Mouse (Mus musculus) stomach, embryonic 15.5 days (tissue): ENCODE data around the gene Sema4d. TPM values are rescaled to one million over a fixed set of nuclear protein-coding genes. Genes with fewer than 3 reads are reported as not detected.

Source experiments
- ATAC-seq: fragments of 200-750 bp; cut with Nextera tagmentation; 2 replicates; pipeline ENCODE4 v1.8.0; 2017; ENCODE audit warnings: low read depth, moderate number of reproducible peaks, moderate TSS enrichment; ENCODE audit not compliant: insufficient read depth, low FRiP score
- H3K27ac ChIP-seq: fragments of 300-500 bp; sonication (generic); 2 replicates; pipeline ENCODE4 v1.5.1; 2015; ENCODE audit warnings: mild to moderate bottlenecking, inconsistent platforms
- H3K27me3 ChIP-seq: fragments of 300-500 bp; sonication (generic); replicated peaks from 2 replicates; pipeline ENCODE4 v1.6.1; 2015; ENCODE audit warnings: inconsistent platforms
- H3K36me3 ChIP-seq: fragments of 300-500 bp; sonication (generic); 2 replicates; pipeline ENCODE4 v1.6.1; 2015; ENCODE audit warnings: inconsistent platforms
- H3K4me1 ChIP-seq: fragments of 300-500 bp; sonication (generic); 2 replicates; pipeline ENCODE4 v1.6.1; 2015; ENCODE audit warnings: inconsistent platforms
- H3K4me2 ChIP-seq: fragments of 300-500 bp; sonication (generic); 2 replicates; pipeline ENCODE4 v1.6.1; 2015; ENCODE audit warnings: mild to moderate bottlenecking, inconsistent platforms
- H3K4me3 ChIP-seq: fragments of 300-500 bp; sonication (generic); replicated peaks from 2 replicates; pipeline ENCODE4 v1.5.1; 2015; ENCODE audit warnings: inconsistent platforms
- H3K9ac ChIP-seq: fragments of 300-500 bp; sonication (generic); 2 replicates; pipeline ENCODE4 v1.6.1; 2015; ENCODE audit warnings: inconsistent platforms
- H3K9me3 ChIP-seq: fragments of 300-500 bp; sonication (generic); 2 replicates; pipeline ENCODE4 v1.6.1; 2016; ENCODE audit warnings: inconsistent platforms
- WGBS: fragments of 180-500 bp; shearing (Covaris S2); methylation state at CpG from one replicate; pipeline ENCODE4 v1.1.7; 2015; 5-methylcytosine and 5-hydroxymethylcytosine counted together
- polyA plus RNA-seq: library from polyadenylated mRNA; unstranded; fragments of >200 nt; fragmentation: Nextera tagmentation; extraction: Ambion mirVana; gene quantifications from 2 replicates; pipeline ENCODE4 v1.2.1, GENCODE M21; 2015

Gene Sema4d
- polyA plus RNA-seq, 1 experiment from 2014 or later: 10.2 TPM

DNA sequence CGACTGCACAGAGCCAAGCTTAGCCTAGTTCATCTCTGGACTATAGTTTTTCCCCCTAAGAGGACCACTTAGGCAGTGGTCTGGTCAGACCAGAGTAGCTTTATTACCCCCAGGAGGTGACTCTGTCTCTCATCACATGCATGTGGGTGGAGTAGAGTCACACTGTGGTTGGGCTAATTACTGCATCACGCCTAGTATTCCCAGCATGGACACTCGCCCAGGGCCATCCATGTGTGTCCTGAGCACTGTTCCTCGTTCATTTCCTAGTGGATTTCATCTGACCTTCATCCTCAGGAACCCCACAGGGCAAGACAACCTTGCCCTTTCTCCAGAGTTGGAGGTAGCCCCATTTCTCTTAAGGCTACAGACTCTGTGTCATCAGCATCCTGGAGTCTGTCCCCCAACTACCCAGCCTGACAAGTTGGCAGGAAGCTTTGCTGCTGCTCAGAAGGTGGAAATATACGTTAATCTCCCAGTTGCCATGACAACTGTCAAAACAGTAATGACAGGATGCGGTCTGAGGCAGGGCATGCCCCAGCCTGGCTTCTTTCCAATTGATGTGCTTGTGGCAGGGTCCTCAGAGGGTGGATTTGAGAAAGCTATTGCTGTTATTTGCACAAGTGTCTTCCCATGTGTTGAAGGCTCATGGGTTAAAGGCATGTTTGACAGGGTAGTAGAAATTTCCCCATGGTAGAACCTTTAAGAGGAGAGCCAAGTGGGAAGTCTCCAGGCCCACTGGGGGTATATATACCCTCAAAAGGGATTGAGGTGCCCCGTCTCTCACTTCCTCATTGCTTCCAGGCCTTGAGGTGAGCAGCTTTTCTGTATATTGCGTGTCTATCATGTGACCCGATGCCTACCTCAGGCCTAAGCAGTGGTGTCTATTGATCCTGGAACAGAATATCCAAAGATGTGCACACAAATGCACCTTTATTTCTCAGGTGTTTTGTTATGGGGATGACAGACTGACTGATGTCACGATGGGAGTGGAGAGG is 20.4 kb upstream of the Sema4d start:
- Histone ChIP-seq H3K27me3 (no peaks in the 10 kb centered on the region), H3K9me3 (no peaks in the 10 kb centered on the region), H3K4me3 (no peak overlapping the region), H3K36me3 (no peaks in the 10 kb centered on the region), H3K4me2 (no peak overlapping the region), H3K27ac (no peak overlapping the region), H3K9ac (no peak overlapping the region), H3K4me1 (peaks cover 6% of the 10 kb centered on the region; the same call in 1 of the 2 replicates)
- 52% methylated on average over 10 of the region's 10 CpGs for WGBS
- ATAC-seq: no peak

DNA sequence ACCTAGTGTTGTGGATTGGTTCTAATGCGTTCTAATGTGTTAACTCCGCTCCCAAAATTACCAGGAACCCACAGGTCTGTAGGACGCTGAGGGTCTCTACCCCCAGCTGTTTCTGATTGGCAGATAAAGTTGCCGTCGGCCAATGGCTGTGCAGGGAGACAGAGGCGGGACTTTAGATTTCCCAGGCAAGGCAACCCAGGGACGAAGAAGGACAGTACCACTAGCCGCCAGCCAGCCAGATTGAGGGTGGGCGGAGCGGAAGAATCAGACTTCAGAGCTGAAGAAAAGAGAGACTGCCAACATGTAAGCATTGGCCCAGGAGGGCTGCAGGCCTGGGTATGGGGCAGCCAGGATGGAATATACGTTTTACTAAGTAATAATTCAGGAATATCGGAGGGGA is 14.6 kb upstream of the Sema4d start:
- Histone ChIP-seq H3K4me1 (no peaks in the 10 kb centered on the region), H3K27ac (no peak overlapping the region), H3K27me3 (no peaks in the 10 kb centered on the region), H3K36me3 (no peaks in the 10 kb centered on the region), H3K9me3 (no peaks in the 10 kb centered on the region), H3K4me3 (no peak overlapping the region), H3K9ac (no peak overlapping the region), H3K4me2 (no peak overlapping the region)
- WGBS: 39% methylated on average over 12 of the region's 12 CpGs
- ATAC-seq: no peak

DNA sequence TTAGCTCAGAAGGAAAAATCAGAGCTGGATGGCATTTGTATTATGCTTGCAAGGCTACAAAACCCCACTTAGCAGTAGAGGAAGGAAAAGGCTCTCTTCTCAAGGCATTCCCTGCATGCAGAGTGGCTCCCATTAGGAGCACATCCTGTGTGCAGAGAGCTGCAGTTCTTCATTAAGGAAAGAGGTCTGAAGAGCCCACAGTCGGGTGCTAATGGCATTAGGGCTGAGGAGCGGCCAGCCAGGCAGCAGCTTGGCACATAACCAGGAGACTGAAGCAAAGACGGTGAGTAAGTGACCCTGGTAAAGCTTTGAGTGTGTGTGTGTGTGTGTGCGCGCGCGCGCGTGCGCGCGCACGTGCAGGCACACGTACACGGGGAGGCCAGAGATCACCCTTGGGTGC is 12.7 kb upstream of the Sema4d start:
- H3K4me3 ChIP-seq: no peak overlapping the region
- H3K27me3 ChIP-seq: no peaks in the 10 kb centered on the region
- H3K4me2 ChIP-seq: no peak overlapping the region
- 82% methylated on average over 15 of the region's 15 CpGs for WGBS
- H3K36me3 ChIP-seq: no peaks in the 10 kb centered on the region
- no peaks in the 10 kb centered on the region for H3K4me1 ChIP-seq
- ATAC-seq: no peak
- H3K27ac ChIP-seq: no peak overlapping the region
- no peak overlapping the region for H3K9ac ChIP-seq
- H3K9me3 ChIP-seq: no peaks in the 10 kb centered on the region

DNA sequence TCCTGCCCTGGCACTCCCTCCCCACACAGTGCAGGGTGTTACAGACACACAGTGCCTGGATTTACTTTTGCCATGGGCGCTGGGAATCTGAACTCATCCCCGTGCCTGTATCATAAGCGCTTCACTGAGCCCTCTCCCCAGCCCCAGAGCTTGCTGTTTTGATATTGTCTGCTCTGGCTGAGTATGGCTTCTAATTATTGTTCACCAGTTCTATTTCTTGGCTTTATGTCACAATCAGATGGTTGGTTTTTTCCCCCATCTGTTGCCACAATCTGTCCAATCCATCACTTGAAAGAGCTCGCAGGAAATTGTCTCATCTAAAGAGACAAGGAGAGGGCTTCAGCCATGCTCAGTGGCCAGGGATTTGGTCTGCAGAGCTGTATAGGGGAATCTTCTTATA is 12.1 kb upstream of the Sema4d start:
- no peak for ATAC-seq
- 63% methylated on average over 4 of the region's 4 CpGs for WGBS
- H3K9ac ChIP-seq: no peak overlapping the region
- no peak overlapping the region for H3K4me3 ChIP-seq
- H3K9me3 ChIP-seq: no peaks in the 10 kb centered on the region
- no peaks in the 10 kb centered on the region for H3K4me1 ChIP-seq
- no peak overlapping the region for H3K4me2 ChIP-seq
- H3K27ac ChIP-seq: no peak overlapping the region
- no peaks in the 10 kb centered on the region for H3K27me3 ChIP-seq
- no peaks in the 10 kb centered on the region for H3K36me3 ChIP-seq

DNA sequence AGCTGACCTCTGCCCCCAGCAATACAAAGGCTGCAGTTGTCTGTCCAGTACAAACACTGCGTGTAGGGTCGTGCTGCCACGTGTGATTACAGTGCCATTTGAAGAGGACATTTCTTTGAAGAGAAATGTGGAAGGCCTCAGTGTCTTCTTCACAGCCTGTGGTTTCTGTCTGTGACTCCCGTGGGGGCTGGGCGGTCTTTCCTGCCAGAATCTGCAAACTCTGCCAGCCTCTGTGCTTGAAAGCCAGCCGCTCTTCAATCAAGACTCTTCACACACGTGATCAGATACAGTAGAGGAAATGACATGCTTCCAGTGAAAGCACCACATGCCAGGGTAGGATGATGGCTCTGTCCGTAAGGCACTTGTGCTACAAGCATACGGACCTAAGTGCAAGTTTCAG is 7.4 kb upstream of the Sema4d start:
- no peak overlapping the region for H3K9ac ChIP-seq
- no peaks in the 10 kb centered on the region for H3K27me3 ChIP-seq
- no peak overlapping the region for H3K4me2 ChIP-seq
- no peaks in the 10 kb centered on the region for H3K36me3 ChIP-seq
- H3K27ac ChIP-seq: no peak overlapping the region
- no peak for ATAC-seq
- H3K4me1 ChIP-seq: no peaks in the 10 kb centered on the region
- WGBS: 62% methylated on average over 9 of the region's 9 CpGs
- no peaks in the 10 kb centered on the region for H3K9me3 ChIP-seq
- H3K4me3 ChIP-seq: no peak overlapping the region

DNA sequence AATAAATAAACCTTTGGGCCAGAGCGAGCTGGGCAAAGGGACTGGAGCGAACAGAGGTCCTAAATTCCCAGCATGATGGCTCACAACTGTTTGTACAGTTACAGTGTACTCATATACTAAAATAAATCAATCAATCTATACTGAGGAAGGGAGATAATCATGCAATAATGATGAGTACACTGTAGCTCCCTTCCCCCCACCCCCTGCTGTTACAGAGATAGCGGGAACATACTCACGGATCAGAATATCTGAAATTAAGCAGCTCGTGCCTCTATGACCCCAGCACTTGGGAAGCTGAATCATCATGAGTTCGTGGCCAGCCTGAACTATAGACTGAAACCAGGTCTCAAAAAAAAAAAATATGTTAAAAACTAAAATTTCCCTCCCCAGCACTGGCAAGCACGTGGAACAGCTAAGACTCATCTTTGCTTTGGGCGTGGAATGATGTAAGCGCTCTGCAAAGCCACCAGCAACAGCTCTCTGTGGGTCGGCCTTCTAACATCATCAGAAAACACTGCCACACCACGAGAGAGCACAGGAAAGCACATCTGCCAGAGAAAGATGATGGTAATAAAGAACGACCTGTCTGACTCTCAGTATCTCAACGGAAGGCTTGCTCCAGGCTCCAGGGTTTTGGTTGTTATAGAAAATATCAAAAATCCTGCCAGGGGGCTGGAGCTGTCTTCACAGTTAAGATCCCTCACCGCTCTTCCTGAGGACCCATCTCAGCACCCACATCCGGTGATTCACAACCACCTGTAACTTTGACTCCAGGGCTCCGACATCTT is 6.4 kb upstream of the Sema4d start:
- H3K36me3 ChIP-seq: no peaks in the 10 kb centered on the region
- H3K4me2 ChIP-seq: no peak overlapping the region
- no peaks in the 10 kb centered on the region for H3K27me3 ChIP-seq
- no peaks in the 10 kb centered on the region for H3K9me3 ChIP-seq
- ATAC-seq: no peak
- no peak overlapping the region for H3K9ac ChIP-seq
- no peak overlapping the region for H3K4me3 ChIP-seq
- WGBS: 76% methylated on average over 16 of the region's 16 CpGs
- H3K27ac ChIP-seq: no peak overlapping the region
- no peaks in the 10 kb centered on the region for H3K4me1 ChIP-seq

DNA sequence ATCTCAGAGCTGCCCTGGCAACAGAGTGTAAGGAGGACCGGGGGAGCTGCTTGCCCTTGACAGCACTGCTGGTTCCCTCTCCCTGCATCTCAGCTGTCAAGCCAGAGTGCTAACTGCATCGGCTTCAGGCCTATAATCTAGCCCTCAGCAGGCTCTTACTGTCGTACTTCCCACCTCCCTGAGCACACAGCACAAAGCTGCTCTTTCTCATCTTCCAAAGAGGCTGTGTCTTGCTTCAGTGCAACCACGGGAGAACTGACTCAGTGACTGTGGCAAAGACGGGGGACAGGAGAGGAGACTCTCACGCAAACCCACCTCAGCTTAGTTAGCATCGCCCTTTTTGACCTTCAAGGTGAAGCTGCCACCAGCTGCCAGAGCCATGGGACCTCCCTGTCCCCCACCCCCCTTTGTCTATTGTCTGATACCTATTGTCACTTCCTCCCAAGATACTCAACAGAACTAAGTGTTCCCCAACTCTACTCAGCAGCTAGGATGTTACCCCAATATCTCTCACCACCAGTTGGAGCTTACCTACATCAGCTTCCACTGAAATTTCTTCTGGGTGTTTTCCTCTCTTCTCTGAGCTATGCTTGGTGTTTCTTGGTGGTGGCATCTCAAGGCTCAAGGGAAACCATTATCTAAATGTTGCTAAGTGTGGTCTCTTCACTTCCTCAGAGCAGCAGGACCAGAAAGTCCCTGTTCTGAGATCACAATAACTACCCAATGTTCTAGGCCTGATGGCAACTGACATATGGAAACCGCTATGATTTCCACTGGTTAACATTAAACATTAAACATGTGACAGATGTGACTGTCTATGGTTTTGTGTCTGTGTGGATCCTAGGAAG is 4.6 kb upstream of the Sema4d start:
- Histone ChIP-seq H3K27me3 (0 out of 2 replicates have a peak, but pooled peaks cover 2% of the 10 kb centered on the region), H3K4me1 (no peaks in the 10 kb centered on the region), H3K4me2 (no peak overlapping the region), H3K27ac (no peak overlapping the region), H3K36me3 (no peaks in the 10 kb centered on the region), H3K9me3 (no peaks in the 10 kb centered on the region), H3K4me3 (no peak overlapping the region), H3K9ac (no peak overlapping the region)
- no peak for ATAC-seq
- 53% methylated on average over 8 of the region's 8 CpGs for WGBS

DNA sequence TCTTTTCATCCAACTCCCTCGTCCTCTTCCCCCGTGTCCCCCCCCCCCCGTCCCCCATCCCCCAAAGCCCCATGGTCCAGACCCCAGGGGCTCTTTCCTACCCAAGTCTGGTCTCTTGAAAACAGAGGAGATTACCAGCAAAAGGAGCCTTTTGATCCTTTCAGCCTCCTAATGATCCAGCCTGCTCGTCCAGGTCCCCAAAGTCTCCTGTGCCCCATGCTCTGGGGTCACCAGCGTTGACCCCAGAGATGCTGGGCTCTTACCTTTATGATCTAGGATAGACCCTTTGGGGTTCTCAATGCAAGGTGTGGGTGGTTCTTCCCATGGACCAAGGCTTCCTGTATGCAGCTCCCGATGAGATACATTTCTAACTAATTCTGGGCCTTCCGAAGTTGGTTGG is 401 bp upstream of the Sema4d start:
- H3K9me3 ChIP-seq: no peaks in the 10 kb centered on the region
- ATAC-seq: no peak
- peak overlapping the region; percentile 95; the same call in 1 of the 2 replicates for H3K4me2 ChIP-seq
- WGBS: 53% methylated on average over 5 of the region's 7 CpGs
- H3K4me1 ChIP-seq: peaks cover 3% of the 10 kb centered on the region; the same call in 1 of the 2 replicates
- 0 out of 2 replicates have a peak, but pooled peaks cover 9% of the 10 kb centered on the region for H3K27me3 ChIP-seq
- 0 out of 2 replicates have a peak overlapping the region, but pooled peaks have one; percentile 69 for H3K4me3 ChIP-seq
- H3K27ac ChIP-seq: no peak overlapping the region
- no peaks in the 10 kb centered on the region for H3K36me3 ChIP-seq
- no peak overlapping the region for H3K9ac ChIP-seq

DNA sequence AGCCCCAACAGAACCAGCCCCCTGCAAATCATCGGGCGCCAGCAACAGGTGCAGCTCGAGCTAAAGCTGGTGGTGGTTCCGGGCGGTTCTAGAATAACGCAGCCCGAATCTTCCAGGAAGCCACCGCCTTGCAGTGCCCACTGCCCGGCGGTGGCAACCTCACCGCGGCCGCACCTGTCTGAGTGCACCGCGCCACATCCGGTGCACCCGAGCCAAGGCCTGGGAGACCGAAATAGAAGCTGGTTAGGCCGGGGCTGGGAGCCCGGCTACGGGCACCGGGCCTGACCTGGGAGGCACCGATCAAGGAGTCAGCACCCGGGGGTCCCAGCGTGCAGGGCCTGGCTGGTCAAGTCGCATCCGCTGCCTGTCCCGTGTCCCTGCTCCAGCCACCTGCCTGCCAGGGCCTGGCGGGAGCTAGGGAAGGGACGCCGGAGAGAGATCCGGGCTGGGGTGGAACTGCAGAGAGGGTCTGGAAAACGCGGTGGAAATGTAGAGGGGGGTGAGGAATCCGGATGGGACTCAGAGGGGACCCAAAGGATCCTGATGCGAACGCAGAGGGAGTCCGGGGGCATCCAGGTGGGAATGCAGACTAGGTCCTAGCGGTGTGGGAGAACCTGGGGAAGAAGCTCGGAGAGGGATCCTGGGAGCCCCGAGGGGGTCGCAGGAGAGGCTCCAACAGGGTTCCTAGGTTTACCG is 670 bp downstream of the Sema4d start:
- H3K4me3 ChIP-seq: peak overlapping the region; percentile 69
- peak overlapping the region; percentile 75 for H3K9ac ChIP-seq
- peak overlapping the region; percentile 95 for H3K4me2 ChIP-seq
- peaks cover 3% of the 10 kb centered on the region; the same call in 1 of the 2 replicates for H3K4me1 ChIP-seq
- 0 out of 2 replicates have a peak, but pooled peaks cover 9% of the 10 kb centered on the region for H3K27me3 ChIP-seq
- no peaks in the 10 kb centered on the region for H3K9me3 ChIP-seq
- ATAC-seq: peak; percentile 33; the same call in 1 of the 2 replicates
- 3% methylated on average over 43 of the region's 43 CpGs for WGBS
- peak overlapping the region; percentile 37; the same call in 1 of the 2 replicates for H3K27ac ChIP-seq
- no peaks in the 10 kb centered on the region for H3K36me3 ChIP-seq

DNA sequence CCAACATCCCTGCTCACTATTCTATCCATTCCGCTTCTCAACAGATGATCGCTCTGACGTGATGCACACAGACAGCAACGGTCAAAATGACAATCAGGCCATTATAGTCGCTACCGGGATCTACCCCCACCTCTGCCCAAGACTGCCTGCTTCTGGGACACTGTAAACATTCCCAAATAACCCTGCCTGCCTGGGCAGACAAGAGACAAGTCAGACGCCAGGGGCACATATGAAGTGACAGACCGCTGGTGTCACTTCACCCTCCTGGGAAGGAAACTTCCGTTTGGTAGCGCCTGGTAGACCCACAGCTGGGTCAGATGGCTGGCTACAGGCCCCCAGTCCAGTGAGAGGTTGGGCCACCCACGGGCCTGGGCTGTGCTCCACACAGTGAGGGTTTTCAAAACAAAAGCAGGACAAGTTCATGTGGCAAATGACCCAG is 1.4 kb downstream of the Sema4d start:
- ATAC-seq: no peak
- no peak overlapping the region for H3K27ac ChIP-seq
- 42% methylated on average over 11 of the region's 11 CpGs for WGBS

More for the DNA sequence above, 1.4 kb downstream of the Sema4d start:
- H3K9ac ChIP-seq: no peak overlapping the region; the same call in 1 of the 2 replicates
- 0 out of 2 replicates have a peak, but pooled peaks cover 9% of the 10 kb centered on the region for H3K27me3 ChIP-seq
- H3K9me3 ChIP-seq: no peaks in the 10 kb centered on the region
- H3K4me3 ChIP-seq: peak overlapping the region; percentile 69
- no peaks in the 10 kb centered on the region for H3K36me3 ChIP-seq
- H3K4me1 ChIP-seq: peaks cover 3% of the 10 kb centered on the region; the same call in 1 of the 2 replicates
- peak overlapping the region; percentile 95 for H3K4me2 ChIP-seq
